Mouse (Mus musculus): Measurements from ENCODE around the gene Gm498. TPM values are rescaled to one million over a fixed set of nuclear protein-coding genes. Genes with fewer than 3 reads are reported as not detected.

Gm498 gene
- total and polyA plus RNA-seq, 2 experiments from 2014 or later, result not detected

DNA sequence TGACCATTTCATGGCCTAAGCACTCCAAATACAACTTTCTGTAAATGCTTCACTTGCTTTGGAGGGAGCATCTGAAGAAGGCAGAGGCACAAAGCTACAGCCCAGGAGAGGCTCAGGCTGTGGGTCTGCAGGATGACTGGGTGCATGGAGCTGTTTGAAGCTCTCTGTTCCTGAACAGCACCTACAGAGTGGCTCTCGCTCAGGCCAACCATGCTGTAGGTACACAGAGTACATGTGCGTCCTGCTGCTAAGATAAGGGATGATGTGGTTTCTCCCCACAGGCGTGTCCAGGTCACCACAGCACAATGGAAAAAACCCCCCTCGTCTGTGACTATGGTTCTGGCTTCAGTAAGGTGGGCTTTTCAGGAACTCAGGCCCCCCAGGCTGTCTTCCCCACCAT is 2.2 kb downstream of the Gm498 start:
- H3K9me3 ChIP-seq (ENCODE audit: low read length), result 0 out of 2 replicates have a peak, but pooled peaks cover 6% of the 10 kb centered on the region
- H3K4me3 ChIP-seq (ENCODE audit: low read depth, low read length), result no peak overlapping the region
- H3K9ac ChIP-seq (replicated peaks; ENCODE audit: low read length, poor library complexity, severe bottlenecking), result no peak overlapping the region
- 77% methylated on average over 4 of the region's 4 CpGs for WGBS
- H3K36me3 ChIP-seq (ENCODE audit: insufficient read depth, low read length), result no peaks in the 10 kb centered on the region
- no peaks in the 10 kb centered on the region for H3K27me3 ChIP-seq (ENCODE audit: insufficient read depth, low read length)
- H3K4me1 ChIP-seq (ENCODE audit: insufficient read depth, low read length), result no peaks in the 10 kb centered on the region
- H3K4me2 ChIP-seq (ENCODE audit: low read depth, low read length, poor library complexity, severe bottlenecking), result no peak overlapping the region
- no peak overlapping the region for H3K27ac ChIP-seq (ENCODE audit: low read depth, low read length)
- ATAC-seq (ENCODE audit: low FRiP score) (no peak), DNase-seq (ENCODE audit: low spot score) (no peak)
- TF ChIP-seq CTCF (IDR thresholded peaks at IDR 0.05), result no peak

DNA sequence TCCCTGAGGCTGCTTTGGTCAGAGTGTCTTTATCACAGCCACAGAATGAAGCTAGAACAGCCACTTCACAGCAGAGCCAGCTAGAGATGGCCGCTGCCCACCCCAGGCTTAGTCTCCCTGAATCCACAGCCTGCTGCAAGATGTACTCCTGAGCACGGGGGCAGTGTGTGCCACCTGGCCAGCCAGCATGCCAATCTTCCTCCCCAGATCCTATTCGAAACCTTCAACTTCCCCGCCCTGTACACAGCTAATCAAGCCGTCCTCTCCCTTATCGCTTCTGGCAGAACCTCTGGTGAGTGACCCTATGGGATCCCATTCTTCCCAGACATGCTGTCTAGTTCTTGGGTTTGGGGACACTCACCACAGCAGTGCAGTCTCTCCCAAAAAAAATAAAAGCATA is 17.1 kb downstream of the Gm498 start:
- WGBS, result 85% methylated on average over 6 of the region's 6 CpGs
- no peaks in the 10 kb centered on the region for H3K36me3 ChIP-seq (ENCODE audit: insufficient read depth, low read length)
- H3K4me3 ChIP-seq (ENCODE audit: low read depth, low read length), result no peak overlapping the region
- no peak overlapping the region for H3K4me2 ChIP-seq (ENCODE audit: low read depth, low read length, poor library complexity, severe bottlenecking)
- no peaks in the 10 kb centered on the region for H3K27me3 ChIP-seq (ENCODE audit: insufficient read depth, low read length)
- TF ChIP-seq CTCF (IDR thresholded peaks at IDR 0.05), result no peak
- ATAC-seq (ENCODE audit: low FRiP score) (no peak), DNase-seq (ENCODE audit: low spot score) (no peak)
- H3K9me3 ChIP-seq (ENCODE audit: low read length), result no peaks in the 10 kb centered on the region
- H3K9ac ChIP-seq (replicated peaks; ENCODE audit: low read length, poor library complexity, severe bottlenecking), result no peak overlapping the region
- H3K4me1 ChIP-seq (ENCODE audit: insufficient read depth, low read length), result no peaks in the 10 kb centered on the region
- H3K27ac ChIP-seq (ENCODE audit: low read depth, low read length), result no peak overlapping the region

- Histone ChIP-seq H3K4me3 (ENCODE audit: low read depth, low read length) (no peak overlapping the region), H3K9ac (replicated peaks; ENCODE audit: low read length, poor library complexity, severe bottlenecking) (no peak overlapping the region), H3K27me3 (ENCODE audit: insufficient read depth, low read length) (no peaks in the 10 kb centered on the region), H3K27ac (ENCODE audit: low read depth, low read length) (no peak overlapping the region), H3K9me3 (ENCODE audit: low read length) (no peaks in the 10 kb centered on the region), H3K36me3 (ENCODE audit: insufficient read depth, low read length) (no peaks in the 10 kb centered on the region), H3K4me2 (ENCODE audit: low read depth, low read length, poor library complexity, severe bottlenecking) (no peak overlapping the region), H3K4me1 (ENCODE audit: insufficient read depth, low read length) (no peaks in the 10 kb centered on the region)
- ATAC-seq (ENCODE audit: low FRiP score) (no peak), DNase-seq (ENCODE audit: low spot score) (no peak)
- no peak for TF ChIP-seq CTCF (IDR thresholded peaks at IDR 0.05)
- WGBS, result 60% methylated on average over 2 of the region's 2 CpGs
These were observed 24.5 kb downstream of the Gm498 start for GRCm38 (mm10) chr7:143891146-143891545.

DNA sequence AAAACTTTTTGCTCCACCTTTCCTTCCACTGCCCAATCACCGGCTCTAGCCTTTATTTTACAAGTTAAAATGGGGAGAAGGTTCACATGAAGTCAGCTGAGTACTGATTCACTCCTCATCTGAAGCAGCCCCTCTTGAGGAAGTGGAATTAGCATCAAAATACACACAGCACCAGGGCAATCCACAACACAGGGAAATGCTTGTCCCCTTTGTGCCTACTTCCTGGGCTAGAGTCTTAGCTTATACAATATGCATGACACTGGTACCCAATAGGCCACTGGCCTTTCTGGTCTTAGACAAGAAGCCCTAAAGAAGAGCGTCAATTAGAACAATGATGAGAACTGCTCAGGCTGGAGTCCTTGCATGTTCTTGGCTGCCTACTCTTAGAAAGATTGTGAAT is 25.7 kb downstream of the Gm498 start:
- ATAC-seq (ENCODE audit: low FRiP score), result no peak
- H3K4me2 ChIP-seq (ENCODE audit: low read depth, low read length, poor library complexity, severe bottlenecking), result no peak overlapping the region
- WGBS, result 65% methylated on average over 2 of the region's 2 CpGs
- TF ChIP-seq CTCF (IDR thresholded peaks at IDR 0.05), result no peak
- no peaks in the 10 kb centered on the region for H3K36me3 ChIP-seq (ENCODE audit: insufficient read depth, low read length)
- no peaks in the 10 kb centered on the region for H3K4me1 ChIP-seq (ENCODE audit: insufficient read depth, low read length)
- DNase-seq (ENCODE audit: low spot score), result no peak
- no peaks in the 10 kb centered on the region for H3K27me3 ChIP-seq (ENCODE audit: insufficient read depth, low read length)
- no peak overlapping the region for H3K27ac ChIP-seq (ENCODE audit: low read depth, low read length)
- no peak overlapping the region for H3K9ac ChIP-seq (replicated peaks; ENCODE audit: low read length, poor library complexity, severe bottlenecking)
- H3K9me3 ChIP-seq (ENCODE audit: low read length), result no peaks in the 10 kb centered on the region
- H3K4me3 ChIP-seq (ENCODE audit: low read depth, low read length), result no peak overlapping the region

DNA sequence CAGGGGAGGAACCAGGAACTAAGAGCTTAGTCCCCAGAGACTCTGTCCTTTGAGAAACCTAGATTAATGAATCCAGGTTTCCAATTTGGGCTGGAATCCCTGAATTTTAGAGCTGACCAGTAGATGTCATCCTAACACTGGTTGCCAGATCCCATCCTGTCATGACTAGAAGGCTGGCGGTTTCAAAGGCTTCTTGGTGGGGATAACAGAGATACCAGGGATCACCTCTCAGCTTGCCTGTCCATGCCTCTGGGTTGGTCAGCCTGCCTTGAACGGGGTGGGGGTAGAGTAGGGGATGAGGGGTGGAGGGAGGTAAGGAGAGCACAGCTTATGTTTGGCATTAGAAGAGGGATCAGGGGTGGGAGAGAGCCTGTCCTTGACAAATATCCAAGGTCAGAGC is 34.0 kb downstream of the Gm498 start:
- Histone ChIP-seq H3K4me1 (ENCODE audit: insufficient read depth, low read length) (no peaks in the 10 kb centered on the region), H3K9me3 (ENCODE audit: low read length) (no peaks in the 10 kb centered on the region), H3K27me3 (ENCODE audit: insufficient read depth, low read length) (no peaks in the 10 kb centered on the region), H3K4me3 (ENCODE audit: low read depth, low read length) (no peak overlapping the region), H3K4me2 (ENCODE audit: low read depth, low read length, poor library complexity, severe bottlenecking) (no peak overlapping the region), H3K27ac (ENCODE audit: low read depth, low read length) (no peak overlapping the region), H3K36me3 (ENCODE audit: insufficient read depth, low read length) (no peaks in the 10 kb centered on the region), H3K9ac (replicated peaks; ENCODE audit: low read length, poor library complexity, severe bottlenecking) (no peak overlapping the region)
- DNase-seq (ENCODE audit: low spot score), result peak; percentile 85
- WGBS, result 11% methylated on average over 2 of the region's 2 CpGs
- ATAC-seq (ENCODE audit: low FRiP score), result 0 out of 2 replicates have a peak, but pooled peaks have one; percentile 56
- peak; percentile 91 for TF ChIP-seq CTCF (IDR thresholded peaks at IDR 0.05)

DNA sequence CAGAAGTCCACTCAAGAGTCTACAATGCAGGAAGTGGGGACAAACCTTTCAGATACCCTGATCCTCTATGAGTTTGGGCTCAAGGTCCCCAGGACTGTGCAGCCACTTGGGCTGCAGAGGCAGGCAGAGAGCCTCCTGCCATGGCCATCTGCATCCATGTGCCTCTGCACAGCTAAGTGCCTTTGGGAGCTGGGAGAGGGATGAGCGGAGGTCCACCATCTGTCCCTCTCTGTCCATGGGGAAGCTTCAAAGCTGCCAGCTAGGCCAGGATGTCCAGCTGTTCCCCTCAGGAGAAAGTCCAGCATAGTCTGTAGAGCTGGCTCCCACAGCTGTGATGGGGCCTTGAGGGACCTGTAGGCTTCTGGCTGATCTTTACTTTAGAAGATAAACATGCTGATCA is 38.5 kb downstream of the Gm498 start:
- H3K9me3 ChIP-seq (ENCODE audit: low read length), result no peaks in the 10 kb centered on the region
- H3K4me1 ChIP-seq (ENCODE audit: insufficient read depth, low read length), result no peaks in the 10 kb centered on the region
- ATAC-seq (ENCODE audit: low FRiP score) (no peak), DNase-seq (ENCODE audit: low spot score) (no peak)
- no peaks in the 10 kb centered on the region for H3K27me3 ChIP-seq (ENCODE audit: insufficient read depth, low read length)
- H3K9ac ChIP-seq (replicated peaks; ENCODE audit: low read length, poor library complexity, severe bottlenecking), result no peak overlapping the region
- no peak overlapping the region for H3K27ac ChIP-seq (ENCODE audit: low read depth, low read length)
- H3K4me3 ChIP-seq (ENCODE audit: low read depth, low read length), result no peak overlapping the region
- WGBS, result 81% methylated on average over 1 of the region's 1 CpGs
- H3K4me2 ChIP-seq (ENCODE audit: low read depth, low read length, poor library complexity, severe bottlenecking), result no peak overlapping the region
- TF ChIP-seq CTCF (IDR thresholded peaks at IDR 0.05), result no peak
- no peaks in the 10 kb centered on the region for H3K36me3 ChIP-seq (ENCODE audit: insufficient read depth, low read length)
